Mouse (Mus musculus) stomach, postnatal 0 days (tissue): ENCODE results near the gene Dmbx1. TPM values are rescaled to one million over a fixed set of nuclear protein-coding genes. Genes with fewer than 3 reads are reported as not detected.
A peak's percentile ranks its signal among the peaks of the same experiment; 100 is the strongest.

Experiments
- ATAC-seq: fragments of 200-750 bp; cut with Nextera tagmentation; 2 replicates; pipeline ENCODE4 v1.8.0; 2017; ENCODE audit not compliant: low FRiP score, low TSS enrichment
- DNase-seq: peaks from one replicate; pipeline ENCODE4 v3.0.0-alpha.2; 2016; ENCODE audit warnings: low spot score
- H3K27ac ChIP-seq: fragments of 300-500 bp; sonication (generic); replicated peaks from 2 replicates; pipeline ENCODE4 v1.5.1; 2014; ENCODE audit warnings: mild to moderate bottlenecking, control low read depth
- H3K27me3 ChIP-seq: fragments of 300-500 bp; sonication (generic); 2 replicates; pipeline ENCODE4 v1.6.1; 2014; ENCODE audit warnings: low read length; ENCODE audit not compliant: control insufficient read depth, insufficient read depth
- H3K36me3 ChIP-seq: fragments of 300-500 bp; sonication (generic); 2 replicates; pipeline ENCODE4 v1.6.1; 2014; ENCODE audit warnings: low read length, mixed read lengths; ENCODE audit not compliant: control insufficient read depth, insufficient read depth
- H3K4me1 ChIP-seq: fragments of 300-500 bp; sonication (generic); replicated peaks from 2 replicates; pipeline ENCODE4 v1.6.1; 2014; ENCODE audit warnings: antibody characterized with exemption; ENCODE audit not compliant: control insufficient read depth, insufficient read depth
- H3K4me2 ChIP-seq: fragments of 300-500 bp; sonication (generic); replicated peaks from 2 replicates; pipeline ENCODE4 v1.6.1; 2014; ENCODE audit warnings: low read depth, mild to moderate bottlenecking, control low read depth, moderate library complexity
- H3K4me3 ChIP-seq: fragments of 300-500 bp; sonication (generic); 2 replicates; pipeline ENCODE4 v1.5.1; 2014; ENCODE audit warnings: low read depth, low read length, control low read depth
- H3K9ac ChIP-seq: fragments of 300-500 bp; sonication (generic); 2 replicates; pipeline ENCODE4 v1.6.1; 2014; ENCODE audit warnings: mild to moderate bottlenecking, low read length, control low read depth, mixed read lengths
- H3K9me3 ChIP-seq: fragments of 300-500 bp; sonication (generic); 2 replicates; pipeline ENCODE4 v1.6.1; 2016; ENCODE audit warnings: low read length; ENCODE audit not compliant: control insufficient read depth
- CTCF ChIP-seq: IDR thresholded peaks from 2 replicates; pipeline ENCODE4 v1.5.1; 2016; ENCODE audit warnings: antibody characterized with exemption, low read depth, mild to moderate bottlenecking, moderate library complexity
- EP300 ChIP-seq: optimal IDR thresholded peaks from 2 replicates; pipeline ENCODE3; 2016; ENCODE audit warnings: antibody characterized with exemption
- WGBS: fragments of 180-500 bp; shearing (Covaris S2); extraction: QIAGEN DNeasy Blood & Tissue Kit; methylation state at CpG from one replicate; pipeline ENCODE4 v1.1.7; 2014; 5-methylcytosine and 5-hydroxymethylcytosine counted together
- polyA plus RNA-seq: library from polyadenylated mRNA; unstranded; fragments of >200 nt; fragmentation: Nextera tagmentation; extraction: Ambion mirVana; gene quantifications from 2 replicates; pipeline ENCODE4 v1.2.1, GENCODE M21; 2015

Dmbx1 gene
- polyA plus RNA-seq, 1 experiment from 2014 or later, result not detected

- H3K4me3 ChIP-seq, result no peak overlapping the region
- no peaks in the 10 kb centered on the region for H3K36me3 ChIP-seq
- no peaks in the 10 kb centered on the region for H3K4me1 ChIP-seq
- no peak overlapping the region for H3K4me2 ChIP-seq
- no peaks in the 10 kb centered on the region for H3K9me3 ChIP-seq
- TF ChIP-seq EP300, result no peak
- no peak for TF ChIP-seq CTCF
- DNase-seq (no peak), ATAC-seq (no peak)
- WGBS, result 8% methylated on average over 3 of the region's 3 CpGs
- peaks cover 6% of the 10 kb centered on the region; the same call in 1 of the 2 replicates for H3K27me3 ChIP-seq
- no peak overlapping the region for H3K27ac ChIP-seq
- no peak overlapping the region for H3K9ac ChIP-seq
These were observed 45.4 kb downstream of the Dmbx1 start for GRCm38 (mm10) chr4:115894281-115894680.

- Histone ChIP-seq H3K36me3 (no peaks in the 10 kb centered on the region), H3K4me1 (no peaks in the 10 kb centered on the region), H3K9ac (0 out of 2 replicates have a peak within 1 kb of the TSS, but pooled peaks have one; percentile 31), H3K4me2 (peak within 1 kb of the TSS; percentile 47), H3K27me3 (no peaks in the 10 kb centered on the region; the same call in 1 of the 2 replicates), H3K27ac (no peak within 1 kb of the TSS), H3K9me3 (no peaks in the 10 kb centered on the region), H3K4me3 (peak within 1 kb of the TSS; percentile 25)
- DNase-seq (no peak), ATAC-seq (no peak)
- WGBS, result under 1% methylated on average over 29 of the region's 31 CpGs
- TF ChIP-seq EP300 (no peak), CTCF (no peak)
These were observed 49.2 kb downstream of the Dmbx1 start, which contains the start of gene 6430628N08Rik for GRCm38 (mm10) chr4:115890553-115890952. Gene 6430628N08Rik (plus strand): TSS chr4:115890665.

GRCm38 (mm10) chr4:115890066-115890465 lies 49.7 kb downstream of the Dmbx1 start:
- H3K4me1 ChIP-seq, result no peaks in the 10 kb centered on the region
- DNase-seq (no peak), ATAC-seq (no peak)
- TF ChIP-seq EP300, result no peak
- H3K4me3 ChIP-seq, result peak overlapping the region; percentile 25
- H3K9me3 ChIP-seq, result no peaks in the 10 kb centered on the region
- no peaks in the 10 kb centered on the region; the same call in 1 of the 2 replicates for H3K27me3 ChIP-seq
- no peak overlapping the region for H3K27ac ChIP-seq
- WGBS, result 15% methylated on average over 6 of the region's 6 CpGs
- peak overlapping the region; percentile 47 for H3K4me2 ChIP-seq
- 0 out of 2 replicates have a peak overlapping the region, but pooled peaks have one; percentile 31 for H3K9ac ChIP-seq
- H3K36me3 ChIP-seq, result no peaks in the 10 kb centered on the region

- 62% methylated on average over 1 of the region's 1 CpGs for WGBS
- Histone ChIP-seq H3K27ac (no peak overlapping the region), H3K9ac (no peak overlapping the region), H3K4me1 (no peaks in the 10 kb centered on the region), H3K36me3 (no peaks in the 10 kb centered on the region), H3K4me2 (no peak overlapping the region), H3K27me3 (no peaks in the 10 kb centered on the region; the same call in 1 of the 2 replicates), H3K9me3 (no peaks in the 10 kb centered on the region), H3K4me3 (no peak overlapping the region)
- ATAC-seq (no peak), DNase-seq (peak; percentile 38)
- TF ChIP-seq EP300 (no peak), CTCF (no peak)
These were observed 52.9 kb downstream of the Dmbx1 start for GRCm38 (mm10) chr4:115886875-115887274.

GRCm38 (mm10) chr4:115885846-115886245 lies 53.9 kb downstream of the Dmbx1 start:
- H3K4me2 ChIP-seq, result no peak overlapping the region
- TF ChIP-seq EP300, result no peak
- no peak for TF ChIP-seq CTCF
- no peak overlapping the region for H3K4me3 ChIP-seq
- no peak overlapping the region for H3K27ac ChIP-seq
- H3K9me3 ChIP-seq, result no peaks in the 10 kb centered on the region
- WGBS, result 74% methylated on average over 3 of the region's 3 CpGs
- H3K9ac ChIP-seq, result no peak overlapping the region
- ATAC-seq, result no peak
- no peak for DNase-seq
- no peaks in the 10 kb centered on the region; the same call in 1 of the 2 replicates for H3K27me3 ChIP-seq
- no peaks in the 10 kb centered on the region for H3K36me3 ChIP-seq
- no peaks in the 10 kb centered on the region for H3K4me1 ChIP-seq

- Histone ChIP-seq H3K9me3 (no peaks in the 10 kb centered on the region), H3K27ac (no peak within 1 kb of the TSS), H3K4me2 (no peak within 1 kb of the TSS), H3K4me1 (no peaks in the 10 kb centered on the region), H3K9ac (no peak within 1 kb of the TSS), H3K27me3 (no peaks in the 10 kb centered on the region; the same call in 1 of the 2 replicates), H3K36me3 (no peaks in the 10 kb centered on the region), H3K4me3 (no peak within 1 kb of the TSS)
- no peak for TF ChIP-seq EP300
- no peak for TF ChIP-seq CTCF
- ATAC-seq (no peak), DNase-seq (no peak)
- whole genome bisulfite sequencing, result 69% methylated on average over 6 of the region's 6 CpGs
These were observed 55.7 kb downstream of the Dmbx1 start, which contains the start of gene Kncn for GRCm38 (mm10) chr4:115884022-115884421. Gene Kncn (plus strand): TSS chr4:115884400.
